Mouse (Mus musculus) kidney, adult 2 months (tissue): ENCODE results near the gene Utp14b.

ENCODE experiments used
- CTCF ChIP-seq: fragments of 200-500 bp; conservative IDR thresholded peaks from 2 replicates; pipeline ENCODE4 v1.5.1; 2011; ENCODE audit warnings: low read depth, mild to moderate bottlenecking, control low read depth, low read length, moderate library complexity, mixed read lengths; ENCODE audit not compliant: insufficient read depth, insufficient read length
- POLR2A ChIP-seq: fragments of 200-500 bp; IDR thresholded peaks from one replicate; pipeline ENCODE4 v1.6.1; 2011; ENCODE audit warnings: low read depth, low read length, control low read depth

GRCm38 (mm10) chr1:78649269-78650061 lies 8.4 kb upstream of the Utp14b start:
- TF ChIP-seq CTCF (no peak), POLR2A (no peak)
